Mouse (Mus musculus): ENCODE measurements around the gene Olfr573-ps1.

Olfr573-ps1 gene

GRCm38 (mm10) chr7:102942475-102942874 is at the start of gene Olfr573-ps1:
Gene Olfr573-ps1, minus strand, starts transcription at chr7:102942575.
- no peak for DNase-seq (ENCODE audit: low read depth)

DNA sequence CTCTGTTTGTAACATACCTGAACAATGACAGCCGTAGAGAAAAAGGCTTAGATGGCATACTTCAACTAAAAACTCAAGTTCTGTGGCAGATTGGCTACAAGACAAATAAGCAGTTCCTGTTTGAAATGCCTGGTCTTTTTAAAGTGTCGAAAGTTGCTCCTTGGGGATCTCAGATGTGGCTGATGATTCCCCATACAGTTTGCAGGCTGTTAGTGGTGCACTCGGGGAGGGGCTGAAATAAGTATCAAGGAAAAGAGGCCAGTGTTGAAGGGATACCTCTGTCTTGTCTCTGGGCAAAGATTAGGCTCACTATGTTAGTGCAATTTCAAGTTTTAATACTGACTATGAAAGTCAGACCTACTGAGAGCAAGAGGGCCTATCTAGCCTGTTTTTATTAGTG is 46.8 kb upstream of the Olfr573-ps1 start, which contains the start of gene Olfr578:
TSS of gene Olfr578 (minus strand) at position 101 of the 400 bp plus-strand sequence.
- no peak for DNase-seq (ENCODE audit: low read depth)

GRCm38 (mm10) chr7:102975843-102976242 is 33.5 kb upstream of the Olfr573-ps1 start, which contains the start of gene Olfr577:
Gene Olfr577, minus strand, starts transcription at chr7:102975943.
- no peak for DNase-seq (ENCODE audit: low read depth)

- DNase-seq (ENCODE audit: low read depth), result no peak
Observed at GRCm38 (mm10) chr7:102974399-102974798, 32.0 kb upstream of the Olfr573-ps1 start.

- DNase-seq (ENCODE audit: low read depth), result no peak
Observed at GRCm38 (mm10) chr7:102962360-102962759, 20.0 kb upstream of the Olfr573-ps1 start, which contains the start of gene Olfr576. Gene Olfr576, plus strand, starts transcription at chr7:102962660.

DNA sequence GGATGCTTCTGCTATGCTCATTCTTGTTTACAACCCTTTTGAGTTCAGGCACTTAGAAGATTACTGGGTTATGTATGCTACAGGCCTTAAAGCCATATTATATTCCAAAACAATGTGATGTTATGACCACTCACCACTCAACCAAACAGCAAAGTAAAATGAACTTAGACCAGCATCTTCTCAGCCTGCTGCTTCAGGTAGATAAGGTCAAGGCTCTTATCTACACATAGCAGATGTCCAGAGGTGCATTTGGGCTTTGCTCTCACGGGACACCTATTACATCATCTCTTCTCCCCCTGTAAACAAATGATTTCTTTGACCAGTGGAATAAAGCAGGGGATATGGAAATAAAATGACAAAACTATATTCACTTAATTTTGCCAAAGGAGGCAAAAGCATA is 16.2 kb upstream of the Olfr573-ps1 start, which contains the start of gene Olfr575:
TSS of gene Olfr575 (minus strand) at position 183 of the 400 bp plus-strand sequence.
- no peak for DNase-seq (ENCODE audit: low read depth)

- DNase-seq (ENCODE audit: low read depth), result no peak
Observed at GRCm38 (mm10) chr7:102958137-102958536, 15.8 kb upstream of the Olfr573-ps1 start.

GRCm38 (mm10) chr7:102950732-102951131 is 8.4 kb upstream of the Olfr573-ps1 start:
- DNase-seq (ENCODE audit: low read depth), result no peak

DNA sequence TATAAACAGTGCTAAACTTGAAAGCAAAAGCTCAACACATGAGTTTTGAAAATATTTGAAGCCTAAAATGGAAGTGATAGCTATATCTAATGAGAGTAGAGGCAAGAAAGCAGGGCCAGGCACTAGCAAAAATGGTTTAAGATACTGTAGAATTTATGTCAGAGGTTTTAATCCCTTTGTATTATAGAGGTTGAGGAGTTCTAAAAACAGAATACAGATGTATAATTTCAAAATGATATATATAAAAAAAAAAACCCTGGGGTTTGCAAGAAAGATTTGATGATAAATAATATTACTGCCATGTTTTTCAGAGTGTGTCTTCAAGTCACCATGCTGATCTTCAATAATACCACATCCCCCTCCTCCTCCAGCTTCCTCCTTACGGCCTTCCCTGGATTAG is 5.8 kb upstream of the Olfr573-ps1 start, which contains the start of gene Olfr574:
TSS of gene Olfr574 (plus strand) at position 301 of the 400 bp plus-strand sequence.
- no peak for DNase-seq (ENCODE audit: low read depth)

DNA sequence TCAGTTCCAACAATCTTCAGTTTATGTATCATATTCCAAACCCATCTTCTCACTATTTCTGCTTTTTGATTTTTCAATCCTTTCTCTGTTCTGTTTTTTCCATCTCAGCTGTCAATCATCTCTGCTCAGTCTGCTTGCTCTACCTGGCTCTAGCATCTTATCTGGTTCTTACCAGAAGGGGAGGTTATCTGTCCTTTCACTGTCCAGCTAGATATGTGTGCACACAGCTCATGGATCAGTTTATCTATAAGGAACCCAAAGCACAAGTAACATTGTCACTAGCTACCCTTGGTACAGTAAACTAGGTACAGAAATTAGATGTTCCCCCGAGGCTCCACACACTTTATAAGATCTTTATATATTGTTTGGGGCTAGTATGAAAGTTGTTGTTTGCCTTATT is 1.0 kb upstream of the Olfr573-ps1 start:
- no peak for DNase-seq (ENCODE audit: low read depth)

DNA sequence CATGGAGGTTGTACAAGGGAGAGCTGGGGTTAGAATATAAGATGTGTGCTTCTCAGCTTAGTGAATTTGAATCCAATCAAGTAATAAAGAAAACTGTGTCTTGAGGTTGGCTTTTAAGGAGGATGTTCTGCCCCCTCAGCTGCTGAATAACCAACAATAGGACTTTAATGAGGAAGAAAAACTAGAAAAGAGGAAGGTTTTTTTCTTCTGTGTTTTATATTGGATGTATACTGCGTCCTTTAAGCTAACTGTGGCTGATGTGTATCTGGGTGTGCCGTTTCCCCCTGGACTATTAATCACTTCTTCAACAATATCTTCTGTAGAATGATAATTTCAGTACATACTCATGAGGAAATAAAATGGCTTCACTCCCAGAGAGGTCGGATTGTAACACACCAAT is 15.3 kb downstream of the Olfr573-ps1 start:
- DNase-seq (ENCODE audit: low read depth), result no peak

DNA sequence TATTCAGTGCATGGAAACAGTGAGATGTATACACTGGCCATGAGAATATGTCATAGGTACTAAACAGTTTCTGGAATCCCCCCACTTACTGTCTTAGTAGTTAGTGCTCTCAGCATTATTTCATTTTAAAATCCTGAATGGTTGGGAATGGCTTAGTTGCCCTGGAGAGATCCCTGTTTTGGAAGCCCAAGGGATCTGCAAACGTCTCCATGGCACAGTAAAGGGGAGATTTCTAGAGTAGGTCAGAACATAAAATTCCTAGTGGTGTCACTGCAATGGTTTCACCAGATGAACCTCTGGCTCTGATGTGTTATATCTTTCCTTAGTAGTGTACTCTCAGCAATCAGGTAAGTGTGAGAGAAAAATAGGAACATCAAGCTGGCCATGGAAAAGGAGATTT is 18.3 kb downstream of the Olfr573-ps1 start, which contains the start of gene Olfr572:
TSS of gene Olfr572 (plus strand) at position 301 of the 400 bp plus-strand sequence.
- no peak for DNase-seq (ENCODE audit: low read depth)

GRCm38 (mm10) chr7:102919632-102920031 is 22.7 kb downstream of the Olfr573-ps1 start:
- DNase-seq (ENCODE audit: low read depth), result peak; percentile 43

GRCm38 (mm10) chr7:102917032-102917875 is 25.1 kb downstream of the Olfr573-ps1 start, which contains the start of gene Olfr571:
Gene Olfr571, minus strand, starts transcription at chr7:102917536.
- no peak for DNase-seq (ENCODE audit: low read depth)

GRCm38 (mm10) chr7:102916405-102916804 is 26.0 kb downstream of the Olfr573-ps1 start:
- DNase-seq (ENCODE audit: low read depth), result no peak

DNA sequence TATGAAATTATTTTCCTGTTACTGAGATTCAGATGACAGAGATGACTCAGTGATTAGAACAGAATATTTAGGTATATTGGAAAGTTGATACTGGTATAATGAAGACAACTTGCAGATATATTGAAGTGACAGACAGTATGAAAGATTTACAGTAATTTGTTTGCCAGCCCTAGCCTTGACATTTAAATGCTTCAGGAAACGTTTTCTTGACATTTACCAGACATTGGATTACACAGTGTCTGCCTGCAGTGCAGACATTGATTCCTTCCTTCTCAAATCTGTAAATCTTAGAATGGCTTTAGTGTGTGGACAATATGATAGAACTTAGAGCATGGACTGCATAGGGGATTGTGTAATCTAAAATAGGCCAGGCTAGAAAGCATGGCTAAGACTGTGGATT is 27.1 kb downstream of the Olfr573-ps1 start:
- DNase-seq (ENCODE audit: low read depth), result no peak

Measured in naive thymus-derived CD4-positive, alpha-beta T cell, adult 2 months (primary cell).